Mouse (Mus musculus) liver, embryonic 14.5 days (tissue): ENCODE results near the gene Phyhipl.

Source experiments
- CTCF ChIP-seq: IDR thresholded peaks from 2 replicates; pipeline ENCODE4 v1.5.1; 2016; ENCODE audit warnings: antibody characterized with exemption, low read depth, control low read depth
- EP300 ChIP-seq: IDR thresholded peaks from 2 replicates; pipeline ENCODE4 v1.6.1; 2016; ENCODE audit warnings: antibody characterized with exemption, low read depth

GRCm38 (mm10) chr10:70643131-70643530 is 12.6 kb downstream of the Phyhipl start:
- TF ChIP-seq EP300 (no peak), CTCF (no peak)
